Mouse (Mus musculus) megakaryocyte, embryonic 14.5 days (primary cell): ENCODE measurements at regions not wholly inside any gene's neighbourhood (a gene's known extent, or its start where the extent isn't known, plus 50 kb on each side); places are given as distances from the start of the nearest gene placed in this dataset.

ENCODE experiments used
- FLI1 ChIP-seq: IDR thresholded peaks from 2 replicates; pipeline ENCODE4 v1.6.1; 2012; ENCODE audit warnings: low read length, inconsistent platforms, mixed read lengths
- GATA1 ChIP-seq: IDR thresholded peaks from 3 replicates; pipeline ENCODE4 v1.6.1; 2012; ENCODE audit warnings: mixed read lengths, low read length, inconsistent platforms, borderline replicate concordance

GRCm38 (mm10) chr6:84402431-84402830 lies 191.3 kb downstream of the Cyp26b1 start:
- no peak for TF ChIP-seq GATA1
- no peak for TF ChIP-seq FLI1
